Mouse (Mus musculus) splenic B cell, adult 2 months (primary cell): ENCODE results near the gene Gatm.

ENCODE experiments used
- DNase-seq: peaks from one replicate; pipeline ENCODE4 v3.0.0-alpha.2; 2011; ENCODE audit warnings: low read depth, low spot score
- H3K27me3 ChIP-seq: 2 replicates; pipeline ENCODE4 v1.6.1; 2012; ENCODE audit warnings: mild to moderate bottlenecking, low read length, moderate library complexity, mixed read lengths; ENCODE audit not compliant: control insufficient read depth, poor library complexity, insufficient read depth, severe bottlenecking
- H3K36me3 ChIP-seq: 2 replicates; pipeline ENCODE4 v1.6.1; 2012; ENCODE audit warnings: mild to moderate bottlenecking, low read length, moderate library complexity, mixed read lengths; ENCODE audit not compliant: control insufficient read depth, poor library complexity, insufficient read depth, severe bottlenecking

Gene Gatm

GRCm38 (mm10) chr2:122582324-122582723, 28.8 kb downstream of the Gatm start:
- no peak for DNase-seq
- Histone ChIP-seq H3K36me3 (no peaks in the 10 kb centered on the region), H3K27me3 (no peaks in the 10 kb centered on the region)

DNA sequence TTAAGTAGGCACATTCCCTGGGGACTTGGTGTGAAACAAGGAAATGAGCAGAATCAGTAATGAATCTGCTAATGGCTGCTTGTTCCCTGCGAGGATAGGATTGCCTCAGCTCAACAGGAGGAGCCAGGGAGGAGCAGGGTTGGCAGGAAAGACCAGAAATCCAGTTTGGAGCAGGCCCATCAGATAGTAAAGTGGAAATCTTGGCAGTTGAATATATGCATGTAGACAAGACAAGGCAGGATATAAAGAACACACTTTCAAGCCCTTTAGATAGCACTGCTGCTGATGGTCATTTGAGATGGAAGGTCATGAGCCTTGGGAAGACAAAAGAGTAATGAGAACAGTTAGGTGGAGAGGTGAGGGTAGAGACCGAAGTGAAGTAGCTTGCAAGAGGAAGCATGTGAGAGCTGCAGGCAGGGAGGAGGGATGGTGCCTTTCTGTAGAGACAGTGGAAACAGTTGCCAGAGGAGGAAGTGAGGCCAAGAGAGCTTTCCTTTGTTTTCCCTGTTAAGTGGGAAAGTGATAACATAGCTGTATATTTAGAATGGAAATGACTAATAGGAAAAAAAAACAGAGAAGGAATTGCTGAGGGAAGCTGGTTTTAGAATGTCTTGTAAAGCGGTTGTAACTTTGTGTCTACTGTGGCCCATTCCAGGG, 29.6 kb downstream of the Gatm start:
- no peak for DNase-seq
- H3K27me3 ChIP-seq = no peaks in the 10 kb centered on the region
- no peaks in the 10 kb centered on the region for H3K36me3 ChIP-seq

GRCm38 (mm10) chr2:122580426-122580825, 30.7 kb downstream of the Gatm start:
- Histone ChIP-seq H3K27me3 (no peaks in the 10 kb centered on the region), H3K36me3 (no peaks in the 10 kb centered on the region)
- DNase-seq = no peak

DNA sequence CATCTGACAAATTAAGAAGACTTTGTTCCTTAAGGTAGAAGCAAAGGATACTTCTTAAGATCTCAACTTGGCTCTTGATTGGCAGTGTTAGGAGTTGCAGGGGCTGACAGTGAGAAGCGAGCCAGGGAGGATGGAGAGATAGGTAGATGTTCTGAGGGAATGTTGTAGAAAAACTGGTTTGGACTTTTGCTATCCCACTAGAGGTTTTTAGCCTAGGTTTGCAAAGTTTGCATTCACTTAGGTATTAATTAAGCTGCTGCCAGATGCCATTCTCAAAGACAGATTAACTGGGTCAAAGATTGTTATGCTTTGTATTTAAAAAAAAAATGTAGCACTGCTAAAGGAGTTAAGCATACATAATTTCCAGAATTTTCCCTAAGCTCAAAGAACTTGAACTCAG, 33.8 kb downstream of the Gatm start:
- Histone ChIP-seq H3K27me3 (no peaks in the 10 kb centered on the region), H3K36me3 (no peaks in the 10 kb centered on the region)
- DNase-seq = no peak

DNA sequence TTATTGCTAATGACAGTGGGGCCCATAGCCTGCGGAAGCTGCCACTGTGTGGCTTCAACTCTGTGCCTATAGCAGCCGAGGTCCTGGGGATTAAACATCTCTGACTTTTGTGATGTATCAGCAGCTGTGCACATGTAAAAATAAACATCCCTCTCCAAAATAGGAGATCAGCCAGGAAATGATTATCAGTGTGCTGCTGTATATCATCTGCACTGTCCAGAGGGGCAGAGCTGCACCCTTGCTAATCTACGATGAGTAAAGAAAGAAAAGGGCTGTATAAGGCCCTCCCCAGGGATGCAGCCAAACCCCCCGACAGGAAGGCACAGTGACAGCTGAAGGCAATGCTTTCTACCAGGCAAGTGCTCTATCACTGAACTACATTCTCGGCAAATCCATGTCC, 34.8 kb downstream of the Gatm start:
- Histone ChIP-seq H3K36me3 (no peaks in the 10 kb centered on the region), H3K27me3 (no peaks in the 10 kb centered on the region)
- DNase-seq = no peak

DNA sequence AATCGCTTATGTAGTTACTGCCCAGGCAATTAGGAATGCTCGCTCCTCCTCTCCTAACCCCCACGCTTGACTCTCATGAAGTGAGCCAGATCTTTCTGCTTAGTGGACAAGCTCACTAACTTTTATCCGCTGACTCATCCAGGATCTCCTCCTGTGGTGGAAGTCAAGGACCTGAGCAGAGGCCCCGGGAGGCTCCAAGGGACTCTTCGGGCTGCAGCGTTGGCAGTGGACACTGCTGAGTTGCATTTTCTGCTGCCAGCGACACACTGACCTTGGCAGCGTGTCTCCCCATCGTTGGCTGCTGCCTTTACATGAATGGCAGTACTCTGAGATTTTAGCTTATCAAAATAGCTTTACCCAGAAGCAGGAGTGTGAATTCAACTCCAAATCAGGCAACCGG, 35.6 kb downstream of the Gatm start:
- DNase-seq = no peak
- Histone ChIP-seq H3K27me3 (no peaks in the 10 kb centered on the region), H3K36me3 (no peaks in the 10 kb centered on the region)

- DNase-seq = peak; percentile 6
- H3K36me3 ChIP-seq = no peaks in the 10 kb centered on the region
- H3K27me3 ChIP-seq = no peaks in the 10 kb centered on the region
Observed at GRCm38 (mm10) chr2:122572438-122572837, 38.7 kb downstream of the Gatm start.

DNA sequence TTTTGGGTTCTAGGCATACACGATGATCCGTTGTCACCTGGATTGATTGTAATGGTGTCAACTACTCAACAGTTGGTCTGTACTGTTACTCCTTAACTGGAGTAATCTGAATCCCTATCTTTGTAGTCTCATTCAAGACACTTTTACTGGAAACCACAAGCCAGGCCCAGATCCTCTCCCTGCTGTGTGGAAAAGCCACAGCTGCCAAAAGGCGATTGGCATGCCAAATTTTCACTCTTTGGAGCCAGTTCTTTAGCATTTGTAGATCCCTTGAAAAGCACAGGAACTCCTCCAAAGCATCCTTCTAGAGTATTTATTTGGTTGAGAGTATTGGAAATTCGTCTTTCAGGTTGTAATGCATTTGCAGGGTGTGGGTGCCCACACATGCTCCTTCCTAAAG, 39.8 kb downstream of the Gatm start:
- no peak for DNase-seq
- no peaks in the 10 kb centered on the region for H3K27me3 ChIP-seq

DNA sequence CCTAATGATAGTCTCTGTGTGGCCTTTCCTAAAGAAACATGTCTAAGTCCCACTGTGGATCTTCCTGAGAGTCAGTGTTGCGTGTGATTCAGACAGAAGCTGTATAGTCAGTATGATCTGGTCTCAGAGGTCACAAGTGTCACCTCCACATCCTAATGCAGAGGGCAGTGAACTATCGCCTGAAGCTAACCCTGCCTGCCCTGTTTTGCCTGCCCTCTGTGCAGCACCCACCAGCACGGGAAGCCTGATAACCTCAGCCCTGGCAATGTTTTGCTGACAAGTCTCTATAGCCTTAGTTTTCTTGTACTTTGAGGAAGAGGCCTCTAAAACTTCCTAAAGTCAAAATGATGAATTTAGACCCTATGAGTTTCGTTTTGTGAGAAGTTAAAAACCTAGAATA, 40.7 kb downstream of the Gatm start:
- no peak for DNase-seq
- no peaks in the 10 kb centered on the region for H3K27me3 ChIP-seq
- H3K36me3 ChIP-seq = no peaks in the 10 kb centered on the region

More for the DNA sequence above, 39.8 kb downstream of the Gatm start:
- no peaks in the 10 kb centered on the region for H3K36me3 ChIP-seq

DNA sequence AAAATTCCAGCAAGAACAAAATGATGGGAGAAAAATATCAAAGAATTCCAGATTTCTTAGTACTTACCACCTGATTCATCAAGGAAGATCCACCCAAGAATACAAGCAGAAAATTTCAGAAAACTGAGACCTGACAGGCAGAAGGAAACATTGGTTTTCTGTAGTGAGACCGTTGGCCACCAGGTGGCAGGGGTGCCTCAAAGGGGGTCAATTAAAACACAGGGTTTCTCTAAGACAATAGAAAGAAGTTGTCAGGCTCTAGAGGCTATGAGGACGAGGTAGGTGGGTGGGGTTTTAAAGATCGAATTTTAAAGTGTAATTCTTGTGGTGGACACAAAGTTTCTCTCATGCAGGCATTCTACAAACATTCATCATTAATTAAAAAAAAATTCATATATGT, 41.7 kb downstream of the Gatm start:
- no peaks in the 10 kb centered on the region for H3K27me3 ChIP-seq
- DNase-seq = peak; percentile 77
- no peaks in the 10 kb centered on the region for H3K36me3 ChIP-seq

GRCm38 (mm10) chr2:122562251-122562650, 48.9 kb downstream of the Gatm start:
- Histone ChIP-seq H3K36me3 (no peaks in the 10 kb centered on the region), H3K27me3 (no peaks in the 10 kb centered on the region)

GRCm38 (mm10) chr2:122561221-122561620, 49.9 kb downstream of the Gatm start:
- no peak for DNase-seq
- Histone ChIP-seq H3K27me3 (no peaks in the 10 kb centered on the region), H3K36me3 (no peaks in the 10 kb centered on the region)

More at GRCm38 (mm10) chr2:122562251-122562650, 48.9 kb downstream of the Gatm start:
- DNase-seq = no peak

- DNase-seq = peak; percentile 64
- no peaks in the 10 kb centered on the region for H3K27me3 ChIP-seq
Observed at GRCm38 (mm10) chr2:122558317-122558716, 52.8 kb downstream of the Gatm start.

More at GRCm38 (mm10) chr2:122558317-122558716, 52.8 kb downstream of the Gatm start:
- H3K36me3 ChIP-seq = no peaks in the 10 kb centered on the region
